In genomic region chr2:126706759-126707437, GRCm38 (mm10) we compare ENCODE assay signal across 8 mouse cellular contexts. TPM values are rescaled to one million over a fixed set of nuclear protein-coding genes. Genes with fewer than 3 reads are reported as not detected.
DNase-seq lines count a peak whose midpoint lies in the region; ATAC-seq and TF ChIP-seq lines count a peak whose summit lies in the region.

Usp8 (plus strand) TSS chr2:126707328.

- TF ChIP-seq CTCF in lung, postnatal 0 days (IDR thresholded peaks at IDR 0.05), result peak; percentile 35; the same call in 1 of the 2 replicates

- H3K27me3 ChIP-seq in hindbrain, embryonic 10.5 days (ENCODE audit: insufficient read depth, poor library complexity, severe bottlenecking), result peaks cover 4% of the 10 kb centered on the region; the same call in 1 of the 2 replicates
- H3K27me3 ChIP-seq in lung, postnatal 0 days (replicated peaks; ENCODE audit: insufficient read depth, low read length), result no peaks in the 10 kb centered on the region

- peak within 1 kb of the TSS; percentile 93 for H3K27ac ChIP-seq in hindbrain, embryonic 10.5 days
- peak within 1 kb of the TSS; percentile 84 for H3K27ac ChIP-seq in lung, postnatal 0 days (ENCODE audit: low read length)

- 0 out of 2 replicates have a peak, but pooled peaks have one; percentile 57 for TF ChIP-seq EP300 in lung, postnatal 0 days (IDR thresholded peaks at IDR 0.05)

- 2% methylated on average over 47 of the region's 47 CpGs for WGBS in hindbrain, embryonic 10.5 days
- 2% methylated on average over 47 of the region's 47 CpGs for WGBS in lung, postnatal 0 days

- H3K36me3 ChIP-seq in hindbrain, embryonic 10.5 days, result peaks cover 4% of the 10 kb centered on the region; the same call in 1 of the 2 replicates
- H3K36me3 ChIP-seq in lung, postnatal 0 days (ENCODE audit: insufficient read depth, low read length), result no peaks in the 10 kb centered on the region

- H3K4me2 ChIP-seq in lung, postnatal 0 days (replicated peaks; ENCODE audit: low read depth, low read length), result peak within 1 kb of the TSS; percentile 59

- no peaks in the 10 kb centered on the region for H3K9me3 ChIP-seq in hindbrain, embryonic 10.5 days
- no peaks in the 10 kb centered on the region for H3K9me3 ChIP-seq in lung, postnatal 0 days (ENCODE audit: low read length)

- H3K4me3 ChIP-seq in hindbrain, embryonic 10.5 days, result peak within 1 kb of the TSS; percentile 82
- H3K4me3 ChIP-seq in lung, postnatal 0 days (ENCODE audit: low read depth, low read length), result peak within 1 kb of the TSS; percentile 92

- H3K9ac ChIP-seq in lung, postnatal 0 days (replicated peaks; ENCODE audit: low read depth), result peak within 1 kb of the TSS; percentile 82

- ATAC-seq in frontal cortex, adult (ENCODE audit: low TSS enrichment), result peak; percentile 100
- ATAC-seq in lung, postnatal 0 days, result peak; percentile 100

- peak; percentile 97 for DNase-seq in MN1 (ENCODE audit: low spot score)
- peak; percentile 97 for DNase-seq in cerebellum, adult 9-10 months
- peak; percentile 98 for DNase-seq in hindbrain, embryonic 10.5 days (ENCODE audit: low spot score)
- DNase-seq in layer of hippocampus, adult 9-11 months, result peak; percentile 97
- peak; percentile 99 for DNase-seq in lung, postnatal 0 days (ENCODE audit: low spot score)
- DNase-seq in ovary, postnatal 14 days (ENCODE audit: low spot score), result peak; percentile 96
- DNase-seq in thymus, postnatal 14 days, result peak; percentile 97

- peaks cover 10% of the 10 kb centered on the region for H3K4me1 ChIP-seq in hindbrain, embryonic 10.5 days (replicated peaks)
- H3K4me1 ChIP-seq in lung, postnatal 0 days (ENCODE audit: insufficient read depth, low read depth, low read length), result no peaks in the 10 kb centered on the region

RNA-seq across cellular contexts. Expression of gene Usp8, which starts in this region (rescaled TPM):
- 34.3 and 38.7 TPM in 2 replicates for polyA plus RNA-seq in hindbrain, embryonic 10.5 days (2016; fragmentation: Nextera tagmentation; extraction: Ambion mirVana)
- 36.9 and 45.6 TPM in 2 replicates for polyA plus RNA-seq in lung, postnatal 0 days (2015; fragmentation: Nextera tagmentation; extraction: Ambion mirVana)

Comparison
In these comparisons a context has a peak if more than half of its experiments do, and no peak if none do; other contexts are left out.
1. Peak in every context shown above with its lines: DNase-seq, ATAC-seq, H3K4me3 ChIP-seq and H3K27ac ChIP-seq.